Mouse (Mus musculus): ENCODE measurements around the gene Mapk10. TPM values are rescaled to one million over a fixed set of nuclear protein-coding genes. Genes with fewer than 3 reads are reported as not detected.

Mapk10 gene
- polyA plus RNA-seq, 1 experiment from 2014 or later, result 0.38 TPM

DNA sequence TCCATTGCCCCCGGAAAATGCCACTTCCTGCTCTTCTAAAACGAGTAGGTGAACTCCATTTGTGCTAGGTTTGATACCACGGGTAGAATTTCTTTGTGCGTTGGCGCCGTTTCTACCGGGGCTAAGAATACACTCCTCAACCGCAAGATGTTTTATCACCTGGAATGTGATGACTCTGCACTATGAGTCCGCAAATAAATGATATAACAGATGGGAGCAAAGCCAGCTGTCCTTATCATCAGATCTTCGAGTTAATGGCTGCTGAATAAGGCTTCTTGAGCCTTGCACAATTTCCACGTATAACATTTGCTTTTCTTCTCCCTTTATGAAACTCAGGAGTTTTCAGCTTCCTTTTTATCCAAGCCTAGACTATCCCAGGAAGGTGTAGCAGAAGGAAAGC is 351.4 kb downstream of the Mapk10 start:
- no peaks in the 10 kb centered on the region for H3K9me3 ChIP-seq (ENCODE audit: control insufficient read depth, low read length)
- no peak overlapping the region for H3K27ac ChIP-seq (ENCODE audit: low read depth, low read length)
- H3K36me3 ChIP-seq (ENCODE audit: control insufficient read depth, insufficient read depth, low read length), result peaks cover 4% of the 10 kb centered on the region; the same call in 1 of the 2 replicates
- H3K4me3 ChIP-seq (ENCODE audit: low read length), result no peak overlapping the region
- H3K4me2 ChIP-seq (replicated peaks; ENCODE audit: low read depth, low read length), result no peak overlapping the region
- no peak for ATAC-seq (ENCODE audit: low FRiP score, low TSS enrichment)
- WGBS, result 72% methylated on average over 11 of the region's 11 CpGs
- peaks cover 3% of the 10 kb centered on the region; the same call in 1 of the 2 replicates for H3K4me1 ChIP-seq (ENCODE audit: control insufficient read depth, insufficient read depth, low read length)
- H3K9ac ChIP-seq (ENCODE audit: low read depth, low read length), result no peak overlapping the region
- no peaks in the 10 kb centered on the region for H3K27me3 ChIP-seq (ENCODE audit: control insufficient read depth, insufficient read depth, low read length)

DNA sequence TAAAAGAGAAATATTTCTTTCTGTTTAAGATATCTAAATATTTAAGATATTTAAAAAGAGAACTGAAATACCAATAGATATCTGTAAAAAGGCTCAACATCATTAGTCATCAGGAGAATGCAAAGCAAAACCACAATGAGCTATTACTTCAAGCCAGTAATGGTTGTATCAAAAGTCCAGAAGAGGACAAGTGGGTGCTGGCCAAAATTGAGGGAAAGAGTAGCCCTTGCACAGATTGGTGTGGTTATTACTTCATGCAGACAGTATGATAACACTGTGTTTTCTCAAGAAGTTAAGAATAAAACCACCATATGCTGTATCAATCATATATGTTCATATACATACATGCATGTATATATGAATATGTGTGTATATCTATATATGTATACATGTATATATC is 353.1 kb downstream of the Mapk10 start:
- H3K27ac ChIP-seq (ENCODE audit: low read depth, low read length), result no peak overlapping the region
- peaks cover 3% of the 10 kb centered on the region; the same call in 1 of the 2 replicates for H3K4me1 ChIP-seq (ENCODE audit: control insufficient read depth, insufficient read depth, low read length)
- no peak overlapping the region for H3K9ac ChIP-seq (ENCODE audit: low read depth, low read length)
- no peak overlapping the region for H3K4me2 ChIP-seq (replicated peaks; ENCODE audit: low read depth, low read length)
- no peak overlapping the region for H3K4me3 ChIP-seq (ENCODE audit: low read length)
- no peak for ATAC-seq (ENCODE audit: low FRiP score, low TSS enrichment)
- H3K27me3 ChIP-seq (ENCODE audit: control insufficient read depth, insufficient read depth, low read length), result no peaks in the 10 kb centered on the region
- peaks cover 4% of the 10 kb centered on the region; the same call in 1 of the 2 replicates for H3K36me3 ChIP-seq (ENCODE audit: control insufficient read depth, insufficient read depth, low read length)
- no peaks in the 10 kb centered on the region for H3K9me3 ChIP-seq (ENCODE audit: control insufficient read depth, low read length)

Other genes starting within 250 kb of the Mapk10 start
- gene Ptpn13, start 213.9 kb upstream of the Mapk10 start, polyA plus RNA-seq (2014; fragmentation: Nextera tagmentation; extraction: Ambion mirVana), result 21.9 and 42.5 TPM in 2 replicates

Data from kidney, embryonic 14.5 days (tissue).